Mouse (Mus musculus): ENCODE measurements around the gene Gna12. TPM values are rescaled to one million over a fixed set of nuclear protein-coding genes. Genes with fewer than 3 reads are reported as not detected.

The Gna12 gene
- polyA plus RNA-seq, 1 experiment from 2014 or later: 11.4 TPM

DNA sequence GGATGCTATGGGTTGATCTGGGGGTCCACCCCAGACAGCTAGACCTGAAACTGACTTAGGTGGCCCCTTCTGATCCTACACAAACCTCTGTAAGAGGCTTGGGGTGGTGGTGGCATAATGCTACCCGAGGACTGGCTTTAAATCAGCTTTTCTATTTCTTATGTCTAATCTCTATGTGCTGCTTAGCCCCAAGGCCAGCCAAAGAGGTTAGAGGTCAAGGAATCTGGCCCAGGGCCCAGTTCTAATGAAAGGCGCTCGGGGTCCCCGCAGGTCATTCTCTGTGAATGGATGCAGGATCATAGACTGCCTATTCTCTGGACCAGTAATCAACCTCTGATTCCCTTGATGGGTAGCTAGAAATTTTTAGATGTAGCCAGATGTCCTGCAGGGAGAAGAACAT is 24.5 kb upstream of the Gna12 start:
- no peak for DNase-seq (ENCODE audit: low spot score)
- Histone ChIP-seq H3K36me3 (replicated peaks) (no peaks in the 10 kb centered on the region), H3K27ac (replicated peaks) (no peak overlapping the region), H3K4me3 (no peak overlapping the region), H3K27me3 (replicated peaks; ENCODE audit: low read depth, poor library complexity, severe bottlenecking) (no peaks in the 10 kb centered on the region), H3K9me3 (no peaks in the 10 kb centered on the region), H3K4me1 (0 out of 2 replicates have a peak, but pooled peaks cover 2% of the 10 kb centered on the region)
- WGBS: 87% methylated on average over 4 of the region's 4 CpGs

DNA sequence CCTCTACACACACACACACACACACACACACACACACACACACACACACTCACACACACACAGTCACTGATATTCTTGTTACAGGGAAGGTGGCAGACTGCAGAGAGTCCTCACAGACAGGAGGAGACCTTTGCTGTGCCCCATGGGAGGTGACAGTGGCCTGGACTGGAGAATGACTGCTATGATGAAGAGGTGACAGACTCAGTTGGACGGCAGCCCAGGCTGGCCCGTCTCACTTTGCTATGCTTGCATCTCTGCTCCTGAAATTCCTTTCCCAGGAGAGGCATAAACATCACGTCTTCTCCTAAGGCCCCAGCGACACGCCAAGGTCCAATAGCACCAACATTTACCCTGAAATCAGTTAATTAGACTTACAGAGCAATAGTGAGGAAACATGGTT is 23.5 kb upstream of the Gna12 start:
- no peaks in the 10 kb centered on the region for H3K27me3 ChIP-seq (replicated peaks; ENCODE audit: low read depth, poor library complexity, severe bottlenecking)
- H3K27ac ChIP-seq (replicated peaks): no peak overlapping the region
- no peak overlapping the region for H3K4me3 ChIP-seq
- no peaks in the 10 kb centered on the region for H3K36me3 ChIP-seq (replicated peaks)
- H3K9me3 ChIP-seq: no peaks in the 10 kb centered on the region
- 82% methylated on average over 5 of the region's 5 CpGs for WGBS
- 0 out of 2 replicates have a peak, but pooled peaks cover 2% of the 10 kb centered on the region for H3K4me1 ChIP-seq
- DNase-seq (ENCODE audit: low spot score): no peak

DNA sequence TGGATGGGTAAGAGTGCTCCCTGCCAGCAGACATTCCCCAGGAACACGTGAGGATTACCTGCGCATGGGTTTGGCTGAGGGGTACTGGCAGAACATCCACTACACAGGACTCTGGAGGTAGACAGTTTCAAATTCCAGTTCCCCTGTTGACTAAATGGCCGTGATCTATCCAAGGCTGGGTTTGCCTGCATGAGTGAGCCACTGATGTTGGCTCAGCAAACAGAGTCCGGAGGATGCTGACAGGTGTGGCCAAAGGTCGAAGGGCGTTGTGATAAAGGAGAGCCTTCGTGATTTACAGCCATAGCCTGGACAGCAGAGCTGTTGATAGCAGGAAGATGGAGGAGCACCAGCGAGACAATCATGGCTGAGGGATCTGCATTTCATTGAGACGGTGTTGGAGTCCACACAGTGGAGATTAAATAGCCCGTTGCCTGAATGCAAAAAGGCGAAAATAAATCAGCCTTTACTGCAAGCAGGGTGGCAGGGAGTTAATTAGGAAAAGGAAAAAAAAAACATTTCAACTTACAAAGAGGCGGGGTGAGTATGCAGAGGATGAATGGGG is 22.3 kb upstream of the Gna12 start:
- H3K36me3 ChIP-seq (replicated peaks): no peaks in the 10 kb centered on the region
- no peak overlapping the region for H3K27ac ChIP-seq (replicated peaks)
- DNase-seq (ENCODE audit: low spot score): no peak
- H3K9me3 ChIP-seq: no peaks in the 10 kb centered on the region
- no peak overlapping the region for H3K4me3 ChIP-seq
- no peaks in the 10 kb centered on the region for H3K27me3 ChIP-seq (replicated peaks; ENCODE audit: low read depth, poor library complexity, severe bottlenecking)
- 0 out of 2 replicates have a peak, but pooled peaks cover 3% of the 10 kb centered on the region for H3K4me1 ChIP-seq
- 83% methylated on average over 12 of the region's 12 CpGs for WGBS

DNA sequence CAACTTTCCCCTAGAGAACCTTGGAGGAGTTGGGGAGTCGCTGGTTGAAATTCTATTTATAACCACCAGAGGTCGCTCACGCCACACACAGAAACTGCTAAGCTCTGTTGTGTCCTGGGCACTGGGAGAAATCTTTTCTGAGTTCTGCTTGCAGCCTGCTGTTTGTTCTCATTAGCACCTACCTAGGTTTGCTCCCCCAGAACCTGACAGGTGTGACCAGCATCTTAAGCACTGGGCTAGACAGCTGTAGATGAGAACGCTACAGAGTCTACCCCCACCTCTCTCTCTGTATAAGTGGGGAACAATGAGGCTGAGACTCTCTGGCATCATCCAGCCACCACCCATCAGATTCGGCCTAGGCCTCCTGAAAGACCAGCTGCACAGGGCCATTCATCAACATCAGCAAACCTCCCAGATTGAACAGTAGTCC is 17.1 kb upstream of the Gna12 start:
- Histone ChIP-seq H3K4me1 (0 out of 2 replicates have a peak, but pooled peaks cover 3% of the 10 kb centered on the region), H3K4me3 (no peak overlapping the region), H3K36me3 (replicated peaks) (no peaks in the 10 kb centered on the region), H3K27me3 (replicated peaks; ENCODE audit: low read depth, poor library complexity, severe bottlenecking) (no peaks in the 10 kb centered on the region), H3K9me3 (no peaks in the 10 kb centered on the region), H3K27ac (replicated peaks) (no peak overlapping the region)
- WGBS: 16% methylated on average over 5 of the region's 5 CpGs
- peak; percentile 50 for DNase-seq (ENCODE audit: low spot score)

DNA sequence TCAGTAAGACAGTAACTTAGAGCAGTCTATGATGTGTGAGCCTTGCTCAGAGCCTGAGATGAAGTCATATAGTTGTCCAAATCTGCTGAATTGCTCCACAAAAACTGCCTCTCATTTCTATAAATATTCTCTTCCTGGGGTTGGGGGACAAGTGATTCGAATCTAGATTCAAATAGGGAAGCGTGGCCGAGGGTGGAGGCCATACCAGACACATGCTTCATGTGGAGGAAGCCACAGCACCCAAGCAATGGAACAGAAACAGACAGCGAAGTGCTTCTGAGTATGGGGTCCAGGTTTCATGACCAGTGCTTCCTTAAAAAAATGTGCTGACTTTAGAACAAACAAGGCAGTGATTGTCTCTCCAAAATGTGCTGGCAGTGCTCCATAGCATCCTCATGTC is 11.7 kb upstream of the Gna12 start:
- Histone ChIP-seq H3K36me3 (replicated peaks) (no peaks in the 10 kb centered on the region), H3K27me3 (replicated peaks; ENCODE audit: low read depth, poor library complexity, severe bottlenecking) (no peaks in the 10 kb centered on the region), H3K4me1 (no peaks in the 10 kb centered on the region), H3K9me3 (no peaks in the 10 kb centered on the region), H3K4me3 (no peak overlapping the region), H3K27ac (replicated peaks) (no peak overlapping the region)
- DNase-seq (ENCODE audit: low spot score): no peak
- 81% methylated on average over 4 of the region's 4 CpGs for WGBS

DNA sequence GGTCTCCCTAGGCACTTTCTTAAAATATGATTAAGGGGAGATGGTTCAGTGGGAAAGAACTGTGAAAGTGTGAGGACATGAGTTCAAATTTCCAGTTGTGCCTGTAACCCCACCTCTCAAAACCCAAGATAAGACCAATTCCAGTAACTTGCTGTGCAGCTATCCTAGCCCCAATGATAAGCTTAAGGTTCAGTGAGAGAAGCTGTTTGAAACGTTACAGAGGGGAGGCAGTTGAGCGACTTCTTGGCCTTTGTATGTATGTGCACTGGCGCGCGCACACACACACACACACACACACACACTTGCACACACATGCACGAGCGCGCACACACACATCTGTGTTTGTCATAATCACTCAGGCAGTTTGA is 817 bp upstream of the Gna12 start:
- Histone ChIP-seq H3K36me3 (replicated peaks) (peaks cover 2% of the 10 kb centered on the region), H3K27me3 (replicated peaks; ENCODE audit: low read depth, poor library complexity, severe bottlenecking) (no peaks in the 10 kb centered on the region), H3K4me3 (peak overlapping the region; percentile 84), H3K27ac (replicated peaks) (peak overlapping the region; percentile 24; the same call in 1 of the 2 replicates), H3K4me1 (peaks cover 37% of the 10 kb centered on the region), H3K9me3 (no peaks in the 10 kb centered on the region)
- no peak for DNase-seq (ENCODE audit: low spot score)
- WGBS: 79% methylated on average over 8 of the region's 8 CpGs

DNA sequence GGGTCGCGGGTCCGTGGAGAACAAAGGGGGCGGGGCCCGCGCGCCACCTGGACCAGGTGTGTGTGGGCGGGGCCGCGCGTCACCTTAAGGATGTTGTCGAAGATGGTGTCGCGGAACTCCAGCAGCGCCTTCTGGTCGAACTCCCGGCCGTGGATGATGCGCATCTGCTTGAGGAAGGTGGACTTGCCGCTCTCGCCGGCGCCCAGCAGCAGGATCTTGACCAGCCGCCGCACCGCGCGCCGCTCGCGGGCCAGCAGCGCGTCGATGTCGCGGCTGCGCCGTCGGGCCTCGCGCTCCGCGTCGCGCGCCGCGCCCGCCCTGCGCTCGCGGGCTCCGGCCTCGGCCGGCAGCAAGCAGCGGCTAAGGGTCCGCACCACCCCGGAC is 328 bp downstream of the Gna12 start:
- Histone ChIP-seq H3K9me3 (no peaks in the 10 kb centered on the region), H3K4me3 (peak overlapping the region; percentile 84), H3K4me1 (peaks cover 37% of the 10 kb centered on the region), H3K36me3 (replicated peaks) (peaks cover 12% of the 10 kb centered on the region), H3K27ac (replicated peaks) (peak overlapping the region; percentile 92), H3K27me3 (replicated peaks; ENCODE audit: low read depth, poor library complexity, severe bottlenecking) (no peaks in the 10 kb centered on the region)
- DNase-seq (ENCODE audit: low spot score): no peak
- WGBS: 2% methylated on average over 58 of the region's 58 CpGs

DNA sequence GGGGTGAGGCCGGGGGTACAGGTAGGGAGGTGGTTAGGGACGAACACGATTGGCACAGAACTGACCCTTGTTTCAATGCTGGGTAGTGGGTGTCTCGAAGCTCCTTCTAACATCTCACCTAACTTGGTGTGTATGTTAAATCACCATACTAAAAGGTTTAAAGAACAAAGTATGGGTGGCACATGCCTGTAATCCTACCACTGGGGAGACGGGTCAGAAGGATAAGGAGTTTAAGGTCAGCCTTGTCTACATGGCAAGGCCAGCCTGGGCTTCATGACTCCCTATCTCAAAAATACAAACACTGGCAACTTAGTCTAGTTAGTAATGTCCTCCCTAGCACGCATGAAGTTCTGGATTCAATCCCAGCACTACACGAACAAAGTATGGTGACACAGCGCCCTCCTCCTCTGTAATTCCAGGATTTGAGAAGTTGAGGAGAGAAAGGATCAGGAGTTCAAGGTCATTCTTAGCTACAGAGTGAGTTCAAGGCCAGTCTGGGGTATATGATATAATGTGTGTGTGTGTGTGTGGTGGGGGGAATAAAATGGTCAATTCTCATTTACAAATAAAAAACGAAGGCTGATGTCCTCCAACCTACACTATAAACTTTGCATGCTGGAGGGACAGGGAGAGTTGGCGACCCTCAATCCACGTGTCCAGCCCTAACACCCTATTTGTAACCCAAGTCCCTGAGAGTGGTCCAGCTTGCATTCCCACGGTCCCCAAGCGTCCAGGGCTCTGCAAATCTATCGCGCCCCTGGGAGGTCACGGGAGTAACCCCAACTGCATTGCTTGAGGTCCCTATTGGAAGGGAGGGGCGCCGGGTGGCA is 935 bp downstream of the Gna12 start:
- H3K36me3 ChIP-seq (replicated peaks): peaks cover 16% of the 10 kb centered on the region
- peak overlapping the region; percentile 92 for H3K27ac ChIP-seq (replicated peaks)
- WGBS: 39% methylated on average over 18 of the region's 18 CpGs
- DNase-seq (ENCODE audit: low spot score): no peak
- no peaks in the 10 kb centered on the region for H3K27me3 ChIP-seq (replicated peaks; ENCODE audit: low read depth, poor library complexity, severe bottlenecking)
- peak overlapping the region; percentile 84 for H3K4me3 ChIP-seq
- H3K4me1 ChIP-seq: peaks cover 37% of the 10 kb centered on the region
- H3K9me3 ChIP-seq: no peaks in the 10 kb centered on the region

DNA sequence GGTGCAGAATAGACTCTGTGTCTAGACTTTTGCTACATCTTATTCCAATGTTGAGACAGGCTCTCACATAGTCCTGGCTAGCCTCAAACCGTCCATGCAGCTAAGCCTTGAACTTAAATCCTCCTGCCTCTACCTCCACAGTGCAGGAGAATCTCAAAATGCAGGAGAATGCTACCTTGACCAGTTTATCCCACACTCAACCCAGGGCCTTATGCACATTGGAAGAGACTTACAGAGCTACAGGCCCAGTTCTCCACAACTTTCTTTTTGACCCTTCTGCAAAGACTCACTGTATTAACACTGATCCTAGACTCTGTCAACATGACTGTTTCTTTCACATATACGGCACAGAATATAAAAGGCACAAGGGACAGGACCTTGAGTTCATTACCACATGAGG is 1.9 kb downstream of the Gna12 start:
- Histone ChIP-seq H3K27ac (replicated peaks) (no peak overlapping the region), H3K4me1 (peaks cover 37% of the 10 kb centered on the region), H3K9me3 (no peaks in the 10 kb centered on the region), H3K27me3 (replicated peaks; ENCODE audit: low read depth, poor library complexity, severe bottlenecking) (no peaks in the 10 kb centered on the region), H3K4me3 (peak overlapping the region; percentile 84; the same call in 1 of the 2 replicates), H3K36me3 (replicated peaks) (peaks cover 21% of the 10 kb centered on the region)
- no peak for DNase-seq (ENCODE audit: low spot score)
- WGBS: 87% methylated on average over 2 of the region's 2 CpGs

DNA sequence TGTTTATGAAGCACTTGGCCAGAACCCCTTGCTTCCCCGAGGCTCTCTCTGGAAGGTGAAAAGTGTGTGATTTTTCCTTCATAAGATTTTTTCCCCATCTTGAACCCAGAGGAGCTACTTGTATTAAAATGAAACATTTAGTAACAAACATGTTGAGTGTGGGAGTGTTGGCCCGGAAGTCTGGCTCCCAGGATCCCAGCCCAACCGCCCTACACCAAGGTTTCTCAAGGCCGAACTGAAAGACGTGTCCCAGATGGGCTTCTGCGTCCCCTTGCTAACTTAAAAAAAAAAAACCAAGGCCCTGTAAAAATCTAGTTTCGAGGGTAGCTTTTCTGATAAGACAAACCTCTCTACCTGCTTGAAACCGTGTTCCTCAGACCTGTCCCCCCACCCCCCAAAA is 2.3 kb downstream of the Gna12 start:
- Histone ChIP-seq H3K4me1 (peaks cover 37% of the 10 kb centered on the region), H3K4me3 (no peak overlapping the region), H3K9me3 (no peaks in the 10 kb centered on the region), H3K27me3 (replicated peaks; ENCODE audit: low read depth, poor library complexity, severe bottlenecking) (no peaks in the 10 kb centered on the region), H3K36me3 (replicated peaks) (peaks cover 21% of the 10 kb centered on the region), H3K27ac (replicated peaks) (no peak overlapping the region)
- no peak for DNase-seq (ENCODE audit: low spot score)
- 85% methylated on average over 8 of the region's 8 CpGs for WGBS

DNA sequence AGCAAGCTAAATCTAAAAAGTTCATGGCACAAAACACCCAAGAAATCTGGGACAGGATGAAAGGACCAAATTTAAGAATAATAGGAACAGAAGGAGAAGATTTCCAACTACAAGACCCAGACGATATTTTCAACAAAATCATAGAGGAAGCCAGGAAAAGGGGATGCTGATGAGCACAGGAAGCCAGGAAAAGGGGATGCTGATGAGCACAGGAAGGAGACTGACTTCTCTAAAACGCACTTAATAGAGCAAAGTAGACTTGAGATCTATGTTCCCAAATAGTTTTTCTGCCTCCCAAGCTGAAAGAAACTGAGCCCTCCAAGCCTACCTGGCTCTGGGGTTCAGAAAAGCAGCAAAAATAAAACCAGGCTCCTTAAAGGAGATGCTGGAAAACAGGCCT is 2.8 kb downstream of the Gna12 start:
- no peak overlapping the region for H3K4me3 ChIP-seq
- H3K27ac ChIP-seq (replicated peaks): no peak overlapping the region
- no peaks in the 10 kb centered on the region for H3K27me3 ChIP-seq (replicated peaks; ENCODE audit: low read depth, poor library complexity, severe bottlenecking)
- DNase-seq (ENCODE audit: low spot score): no peak
- no peaks in the 10 kb centered on the region for H3K9me3 ChIP-seq
- peaks cover 21% of the 10 kb centered on the region for H3K36me3 ChIP-seq (replicated peaks)
- 61% methylated on average over 2 of the region's 2 CpGs for WGBS
- peaks cover 37% of the 10 kb centered on the region for H3K4me1 ChIP-seq

DNA sequence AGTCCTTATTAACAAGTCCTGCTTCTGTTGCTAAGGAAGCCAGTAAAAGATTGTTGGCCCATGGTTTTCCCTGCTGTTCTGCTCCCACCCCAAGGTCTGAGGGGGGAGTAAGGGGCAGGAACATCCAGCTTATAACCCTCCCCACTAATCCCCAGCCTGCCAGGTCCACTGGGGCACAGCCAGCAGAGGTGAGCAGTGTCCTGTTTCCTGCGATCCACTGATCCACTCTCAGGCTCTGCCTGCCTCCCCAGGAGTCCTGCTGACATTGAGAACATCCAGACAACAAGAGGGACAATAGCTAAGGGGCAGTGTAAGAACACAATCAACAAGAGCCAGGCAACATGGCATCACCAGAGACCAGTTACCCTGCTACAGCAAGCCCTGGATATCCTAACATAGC is 3.4 kb downstream of the Gna12 start:
- WGBS: 36% methylated on average over 1 of the region's 1 CpGs
- Histone ChIP-seq H3K9me3 (no peaks in the 10 kb centered on the region), H3K4me1 (peaks cover 37% of the 10 kb centered on the region), H3K4me3 (no peak overlapping the region; the same call in 1 of the 2 replicates), H3K36me3 (replicated peaks) (peaks cover 21% of the 10 kb centered on the region), H3K27me3 (replicated peaks; ENCODE audit: low read depth, poor library complexity, severe bottlenecking) (no peaks in the 10 kb centered on the region), H3K27ac (replicated peaks) (0 out of 2 replicates have a peak overlapping the region, but pooled peaks have one; percentile 7)
- no peak for DNase-seq (ENCODE audit: low spot score)

DNA sequence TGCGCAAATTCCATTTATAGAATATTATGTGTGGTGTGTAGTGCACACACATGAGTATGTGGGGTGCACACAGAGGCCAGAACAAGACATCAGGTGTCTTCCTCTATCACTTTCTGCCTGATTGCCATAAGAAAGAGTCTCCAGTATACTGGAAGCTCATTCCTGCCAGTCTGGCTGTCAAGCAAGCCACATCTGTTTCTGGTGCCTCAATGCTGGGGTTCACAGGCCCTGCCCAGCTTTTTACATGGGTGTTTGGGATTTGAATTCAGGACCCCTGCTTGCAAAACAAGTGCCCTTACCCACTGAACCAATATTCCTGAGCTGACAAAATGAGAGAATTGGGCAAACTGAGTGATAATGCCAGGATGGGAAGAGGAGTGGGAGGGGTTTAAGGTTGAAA is 4.1 kb downstream of the Gna12 start:
- WGBS: 94% methylated on average over 1 of the region's 1 CpGs
- no peaks in the 10 kb centered on the region for H3K9me3 ChIP-seq
- no peak overlapping the region for H3K4me3 ChIP-seq
- no peaks in the 10 kb centered on the region for H3K27me3 ChIP-seq (replicated peaks; ENCODE audit: low read depth, poor library complexity, severe bottlenecking)
- peaks cover 21% of the 10 kb centered on the region for H3K36me3 ChIP-seq (replicated peaks)
- no peak overlapping the region for H3K27ac ChIP-seq (replicated peaks)
- DNase-seq (ENCODE audit: low spot score): no peak
- H3K4me1 ChIP-seq: peaks cover 38% of the 10 kb centered on the region

Measured in embryonic facial prominence, embryonic 10.5 days (tissue).